21 mouse cellular contexts compared by ENCODE assay signal in the genomic region with DNA sequence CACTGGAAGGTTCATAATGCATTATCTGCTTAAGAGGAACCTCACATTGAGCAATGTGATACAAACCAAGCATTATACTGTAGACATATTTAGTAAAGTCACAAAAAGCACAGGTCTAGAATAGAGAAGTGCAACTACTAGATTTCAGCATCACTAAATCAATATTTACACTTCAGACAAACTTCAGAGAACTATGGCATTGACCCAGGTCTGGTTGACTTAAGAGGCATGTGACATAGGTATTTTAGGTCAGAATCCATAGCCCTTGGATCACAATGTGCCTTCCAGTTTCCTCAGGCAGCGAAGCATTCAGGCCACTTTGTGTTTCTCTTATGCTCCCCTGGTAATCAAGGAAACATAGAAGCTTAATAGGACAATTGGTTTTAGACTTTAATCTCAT. TPM values are rescaled to one million over a fixed set of nuclear protein-coding genes. Genes with fewer than 3 reads are reported as not detected.
"Had no signal": no experiment of that assay in that cellular context is flagged by ENCODE, and none has a peak within 500 bp of the region (broad histone marks: within the 10 kb centered on the region; RNA-seq: fewer than 3 reads in every experiment).

No protein-coding gene starts in this region.

- H3K4me2 ChIP-seq: lung, embryonic 14.5 days; midbrain, embryonic 12.5 days; neural tube, embryonic 13.5 days; neural tube, embryonic 15.5 days had no signal

- H3K36me3 ChIP-seq: midbrain, embryonic 10.5 days; midbrain, embryonic 12.5 days; neural tube, embryonic 13.5 days; neural tube, embryonic 15.5 days had no signal

- H3K27ac ChIP-seq: midbrain, embryonic 10.5 days; midbrain, embryonic 12.5 days; neural tube, embryonic 13.5 days; neural tube, embryonic 15.5 days had no signal

- H3K4me1 ChIP-seq: midbrain, embryonic 10.5 days; midbrain, embryonic 12.5 days; neural tube, embryonic 13.5 days; neural tube, embryonic 15.5 days had no signal

- H3K9ac ChIP-seq: lung, embryonic 14.5 days; midbrain, embryonic 12.5 days; neural tube, embryonic 13.5 days; neural tube, embryonic 15.5 days had no signal

- H3K4me3 ChIP-seq: midbrain, embryonic 10.5 days; midbrain, embryonic 12.5 days; myocyte; neural tube, embryonic 13.5 days; neural tube, embryonic 15.5 days had no signal

- DNase-seq: lung, adult 18-20 months; lung, embryonic 14.5 days; lung, postnatal 10 days; lung, postnatal 4 days; midbrain, embryonic 14.5 days; retina, postnatal 1 day; right cerebral cortex, adult 18-20 months; right cerebral cortex, postnatal 25 days; right cerebral cortex, postnatal 4 days; spleen, adult 18-20 months; thymus, adult 18-20 months; thymus, postnatal 14 days; thymus, postnatal 36 days had no signal

- H3K9me3 ChIP-seq: midbrain, embryonic 10.5 days; midbrain, embryonic 12.5 days; neural tube, embryonic 13.5 days; neural tube, embryonic 15.5 days had no signal

- ATAC-seq: midbrain, embryonic 16.5 days had no signal

- H3K27me3 ChIP-seq: midbrain, embryonic 12.5 days; neural tube, embryonic 13.5 days; neural tube, embryonic 15.5 days had no signal

RNA-seq across cellular contexts. Expression of a gene that starts 52.6 kb away (rescaled TPM):
- total RNA-seq: megakaryocyte, adult 5-6 weeks; megakaryocyte-erythroid progenitor cell, adult 5-6 weeks had no signal
- polyA plus RNA-seq: myocyte had no signal
